Comparison of ENCODE assay signal across 8 mouse cellular contexts in genomic region chr2:104742741-104743064, GRCm38 (mm10). TPM values are rescaled to one million over a fixed set of nuclear protein-coding genes. Genes with fewer than 3 reads are reported as not detected.
DNase-seq lines count a peak whose midpoint lies in the region; ATAC-seq lines count a peak whose summit lies in the region.

Gene Depdc7, minus strand, starts transcription at chr2:104742878.

- DNase-seq in CD4-positive, CD25-positive, alpha-beta regulatory T cell, adult 2 months (ENCODE audit: low read depth, low spot score): peak; percentile 45
- DNase-seq in brain, embryonic 18.5 days (ENCODE audit: low read depth, low spot score): peak; percentile 18
- DNase-seq in forebrain, embryonic 10.5 days (ENCODE audit: extremely low spot score, low spot score): peak; percentile 80
- peak; percentile 95 for DNase-seq in kidney, postnatal 14 days
- DNase-seq in naive thymus-derived CD4-positive, alpha-beta T cell, adult 2 months (ENCODE audit: low read depth): peak; percentile 23

- H3K9ac ChIP-seq in heart, embryonic 14.5 days (ENCODE audit: low read length): peak within 1 kb of the TSS; percentile 84
- H3K9ac ChIP-seq in liver, embryonic 12.5 days: peak within 1 kb of the TSS; percentile 72
- peak within 1 kb of the TSS; percentile 78 for H3K9ac ChIP-seq in stomach, embryonic 14.5 days (replicated peaks; ENCODE audit: low read depth, low read length)

- H3K27me3 ChIP-seq in forebrain, embryonic 10.5 days (ENCODE audit: poor library complexity, severe bottlenecking): peaks cover 50% of the 10 kb centered on the region
- no peaks in the 10 kb centered on the region; the same call in 1 of the 2 replicates for H3K27me3 ChIP-seq in heart, embryonic 14.5 days (ENCODE audit: control insufficient read depth, insufficient read depth, low read length)
- H3K27me3 ChIP-seq in liver, embryonic 12.5 days (replicated peaks): peaks cover 50% of the 10 kb centered on the region
- no peaks in the 10 kb centered on the region for H3K27me3 ChIP-seq in stomach, embryonic 14.5 days (ENCODE audit: control insufficient read depth, insufficient read depth, low read length)

- H3K27ac ChIP-seq in forebrain, embryonic 10.5 days: peak within 1 kb of the TSS; percentile 81
- no peak within 1 kb of the TSS for H3K27ac ChIP-seq in heart, embryonic 14.5 days (replicated peaks in 1 of 2; ENCODE audit: control insufficient read depth in 1 of 2, insufficient read depth in 1 of 2, low read depth in 2 of 2, low read length in 2 of 2)
- H3K27ac ChIP-seq in liver, embryonic 12.5 days: peak within 1 kb of the TSS; percentile 40; the same call in 1 of the 2 replicates
- H3K27ac ChIP-seq in stomach, embryonic 14.5 days (ENCODE audit: low read length): peak within 1 kb of the TSS; percentile 63; the same call in 1 of the 2 replicates

- H3K36me3 ChIP-seq in forebrain, embryonic 10.5 days (replicated peaks): no peaks in the 10 kb centered on the region
- no peaks in the 10 kb centered on the region for H3K36me3 ChIP-seq in heart, embryonic 14.5 days (ENCODE audit: control insufficient read depth, insufficient read depth, low read length)
- H3K36me3 ChIP-seq in liver, embryonic 12.5 days: no peaks in the 10 kb centered on the region
- H3K36me3 ChIP-seq in stomach, embryonic 14.5 days (ENCODE audit: control insufficient read depth, insufficient read depth, low read length): no peaks in the 10 kb centered on the region

- peak; percentile 88 for ATAC-seq in heart, embryonic 14.5 days (ENCODE audit: insufficient number of reproducible peaks, insufficient read depth, low FRiP score, low read depth)
- ATAC-seq in liver, embryonic 12.5 days: peak; percentile 82
- peak; percentile 96 for ATAC-seq in stomach, embryonic 14.5 days (ENCODE audit: insufficient number of reproducible peaks, insufficient read depth, low FRiP score, low read depth)

- peaks cover 30% of the 10 kb centered on the region for H3K4me1 ChIP-seq in forebrain, embryonic 10.5 days
- peaks cover 0 to 9% of the 10 kb centered on the region in 2 experiments; a peak in 1 of 4 replicates for H3K4me1 ChIP-seq in heart, embryonic 14.5 days (ENCODE audit: control insufficient read depth in 2 of 2, insufficient read depth in 2 of 2, low read length in 2 of 2)
- peaks cover 14% of the 10 kb centered on the region; the same call in 1 of the 2 replicates for H3K4me1 ChIP-seq in liver, embryonic 12.5 days
- H3K4me1 ChIP-seq in stomach, embryonic 14.5 days (ENCODE audit: control insufficient read depth, insufficient read depth, low read length): peaks cover 9% of the 10 kb centered on the region

- peak within 1 kb of the TSS; percentile 65 for H3K4me3 ChIP-seq in forebrain, embryonic 10.5 days
- H3K4me3 ChIP-seq in heart, embryonic 14.5 days (ENCODE audit: control insufficient read depth in 1 of 2, insufficient read depth in 1 of 2, low read depth in 1 of 2, low read length in 2 of 2): peak within 1 kb of the TSS; percentile 78 to 79
- peak within 1 kb of the TSS; percentile 66 for H3K4me3 ChIP-seq in liver, embryonic 12.5 days
- H3K4me3 ChIP-seq in stomach, embryonic 14.5 days (ENCODE audit: low read depth, low read length): peak within 1 kb of the TSS; percentile 81

- no peaks in the 10 kb centered on the region for H3K9me3 ChIP-seq in forebrain, embryonic 10.5 days
- H3K9me3 ChIP-seq in heart, embryonic 14.5 days (ENCODE audit: control insufficient read depth, low read length): no peaks in the 10 kb centered on the region
- H3K9me3 ChIP-seq in liver, embryonic 12.5 days (replicated peaks): no peaks in the 10 kb centered on the region
- H3K9me3 ChIP-seq in stomach, embryonic 14.5 days (ENCODE audit: control insufficient read depth, low read depth, low read length): no peaks in the 10 kb centered on the region

- peak within 1 kb of the TSS; percentile 96 for H3K4me2 ChIP-seq in heart, embryonic 14.5 days (ENCODE audit: low read length)
- H3K4me2 ChIP-seq in liver, embryonic 12.5 days: peak within 1 kb of the TSS; percentile 91
- peak within 1 kb of the TSS; percentile 86 for H3K4me2 ChIP-seq in stomach, embryonic 14.5 days (replicated peaks; ENCODE audit: low read depth, low read length)

- WGBS in forebrain, embryonic 10.5 days: under 1% methylated on average over 31 of the region's 31 CpGs
- WGBS in heart, embryonic 14.5 days: 0% methylated on average over 31 of the region's 31 CpGs
- WGBS in liver, embryonic 12.5 days (ENCODE audit: insufficient replicate concordance): under 1% methylated on average over 31 of the region's 31 CpGs
- 0% methylated on average over 30 of the region's 31 CpGs for WGBS in stomach, embryonic 14.5 days

RNA-seq across cellular contexts. Expression of gene Depdc7, which starts in this region (rescaled TPM):
- 3.2 and 3.7 TPM in 2 replicates for polyA plus RNA-seq in forebrain, embryonic 10.5 days (2016; fragmentation: Nextera tagmentation; extraction: Ambion mirVana)
- polyA plus RNA-seq in heart, embryonic 14.5 days (2014; fragmentation: Nextera tagmentation; extraction: Ambion mirVana): 3.9 and 4.0 TPM in 2 replicates
- polyA plus RNA-seq in liver, embryonic 12.5 days (2016; fragmentation: Nextera tagmentation; extraction: Ambion mirVana): 9.3 and 10.7 TPM in 2 replicates
- polyA plus RNA-seq in stomach, embryonic 14.5 days (2014; fragmentation: Nextera tagmentation; extraction: Ambion mirVana): 10.7 and 11.3 TPM in 2 replicates

Comparison
In these comparisons a context has a peak if more than half of its experiments do, and no peak if none do; other contexts are left out.
1. DNase-seq: peak in every context shown above with its lines; median percentile 95 in kidney, postnatal 14 days; 80 in forebrain, embryonic 10.5 days; 45 in CD4-positive, CD25-positive, alpha-beta regulatory T cell, adult 2 months; 23 in naive thymus-derived CD4-positive, alpha-beta T cell, adult 2 months; 18 in brain, embryonic 18.5 days.
2. H3K27ac ChIP-seq: peak in forebrain, embryonic 10.5 days (single experiment), liver, embryonic 12.5 days (single experiment) and stomach, embryonic 14.5 days (single experiment); none in heart, embryonic 14.5 days (0 of 2).
3. Peak in every context shown above with its lines, with median percentiles within 50 percentile points of each other: H3K4me3 ChIP-seq, ATAC-seq, H3K4me2 ChIP-seq and H3K9ac ChIP-seq.